Mouse (Mus musculus) right cerebral cortex, postnatal 4 days (tissue): ENCODE results near the gene Foxp1.

Source experiments
- DNase-seq: peaks from one replicate; pipeline ENCODE4 v3.0.0-alpha.2; 2022

Foxp1 gene

DNA sequence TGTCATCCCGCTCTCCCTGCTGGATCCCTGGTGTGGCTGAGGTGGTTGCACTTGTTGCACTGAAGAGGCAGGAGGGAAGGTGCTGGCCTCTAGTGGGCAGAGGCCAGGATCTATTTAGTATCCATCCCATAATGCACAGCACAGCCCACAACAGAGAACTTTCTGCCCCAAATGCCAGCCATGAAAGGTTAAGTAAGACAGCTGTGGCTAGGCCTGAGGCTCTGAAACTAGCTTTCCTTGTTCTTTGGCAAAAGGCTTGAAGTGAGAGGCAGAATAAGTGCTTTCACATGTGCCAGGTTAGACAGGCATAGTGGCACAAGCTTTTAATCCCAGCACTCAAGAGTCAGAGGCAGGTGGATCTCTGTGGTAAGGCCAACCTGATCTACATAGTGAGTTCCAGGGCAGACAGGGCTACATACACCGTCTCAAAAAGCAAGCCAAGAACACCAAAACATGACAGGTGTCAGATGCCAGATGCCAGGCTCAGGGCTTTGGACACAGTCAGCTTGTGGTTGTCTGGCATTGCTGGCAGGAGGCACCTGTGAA, 137.4 kb downstream of the Foxp1 start:
- no peak for DNase-seq

DNA sequence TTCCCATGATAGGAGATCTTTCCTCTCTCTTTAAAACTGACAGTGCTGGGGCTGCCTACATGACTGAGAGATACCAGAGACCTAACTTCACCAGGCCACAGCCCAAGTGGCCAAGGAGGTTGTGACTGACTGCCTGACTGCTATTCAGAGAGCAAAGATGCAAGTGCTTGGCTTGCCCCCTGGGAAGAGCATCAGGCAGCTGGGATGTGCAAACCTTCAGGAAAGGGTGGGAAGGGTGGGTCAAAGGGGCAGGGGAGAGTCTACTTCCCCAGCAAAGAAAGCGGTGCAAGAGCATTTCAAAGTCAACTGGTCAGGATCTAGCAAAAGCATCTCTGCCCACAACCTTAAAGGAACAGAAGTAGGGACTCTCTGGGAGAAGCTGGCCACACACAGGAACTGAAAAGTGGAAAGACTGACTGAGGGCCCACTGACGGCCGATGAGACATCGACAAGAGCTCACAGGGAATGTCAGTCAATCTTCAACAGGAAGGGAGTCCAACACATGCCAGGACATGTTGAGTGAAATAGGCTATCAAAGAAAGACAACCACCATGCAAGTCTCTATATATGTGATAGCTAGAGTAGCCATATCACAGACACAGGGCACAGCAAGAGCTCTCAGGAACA, 138.6 kb downstream of the Foxp1 start:
- DNase-seq: no peak

DNA sequence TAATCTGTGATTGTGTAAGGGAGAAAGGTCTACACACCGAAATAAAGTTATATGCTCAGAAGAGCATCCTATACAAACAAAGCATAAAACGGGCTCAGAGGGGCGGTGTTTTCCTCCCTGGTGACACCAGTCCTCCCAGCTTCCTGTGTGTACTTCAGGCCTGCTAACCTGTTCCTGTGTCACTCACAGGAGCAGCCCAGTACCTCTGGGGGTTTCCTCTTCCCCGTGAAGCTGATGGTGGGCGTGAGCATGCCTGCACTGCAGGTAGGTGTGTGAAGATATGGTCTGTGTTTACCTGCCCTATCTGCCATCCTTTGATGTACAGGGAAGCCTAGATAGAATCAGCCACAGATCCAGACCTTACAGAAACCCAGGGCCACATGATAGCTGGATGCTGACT, 142.4 kb downstream of the Foxp1 start:
- no peak for DNase-seq

DNA sequence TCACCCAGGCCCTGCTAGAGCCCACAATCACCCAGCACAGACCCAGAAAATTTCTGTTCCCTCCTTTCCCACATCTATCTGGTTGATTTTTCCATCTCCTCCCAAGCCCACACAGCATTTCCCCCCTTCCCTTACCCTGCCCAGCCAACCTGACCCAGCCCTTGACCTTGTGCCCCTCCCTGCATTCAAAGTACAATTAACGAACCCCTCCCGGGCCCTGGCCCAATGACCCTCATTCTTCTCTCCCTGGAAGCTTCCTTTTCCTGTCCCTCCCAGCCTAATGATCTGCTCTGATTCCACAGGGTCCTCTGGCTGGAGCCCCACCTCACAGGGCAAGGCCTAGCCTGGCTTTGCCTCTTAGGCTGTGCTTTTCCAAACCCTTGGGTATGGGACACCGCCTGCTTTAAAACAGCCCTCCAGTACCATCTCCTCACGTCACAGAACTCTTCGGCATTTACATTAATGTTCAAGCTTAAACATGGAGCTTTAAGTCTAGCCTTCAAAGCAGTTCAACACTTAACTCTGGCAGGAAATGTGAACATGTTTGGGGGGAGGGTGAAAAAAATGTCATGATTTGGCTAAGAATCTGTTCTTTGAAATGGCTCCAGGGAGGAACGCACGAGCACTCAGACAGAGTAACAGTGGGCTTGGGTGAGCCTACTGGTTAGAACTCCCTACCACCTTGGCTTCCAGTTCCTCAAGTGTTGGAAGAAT, 143.4 kb downstream of the Foxp1 start:
- no peak for DNase-seq

DNA sequence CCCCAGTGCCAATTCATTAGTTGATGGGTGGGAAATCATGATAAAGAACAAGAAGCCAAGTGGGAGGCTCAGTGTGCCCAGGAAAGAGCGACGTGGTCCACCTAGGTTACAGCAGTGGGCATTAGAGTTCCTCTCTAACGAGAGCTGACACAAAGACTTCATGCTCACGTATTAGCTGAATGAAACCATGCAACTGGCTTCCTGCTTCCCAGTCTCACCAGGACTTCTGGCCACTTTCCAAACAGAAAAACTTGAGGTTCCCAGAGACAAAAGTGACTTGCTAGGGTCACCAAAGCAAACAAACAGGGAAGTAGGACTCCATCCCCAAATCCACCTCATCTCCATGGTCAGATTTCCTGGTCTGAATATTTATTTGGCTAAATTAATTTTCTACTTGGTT, 144.8 kb downstream of the Foxp1 start:
- no peak for DNase-seq

DNA sequence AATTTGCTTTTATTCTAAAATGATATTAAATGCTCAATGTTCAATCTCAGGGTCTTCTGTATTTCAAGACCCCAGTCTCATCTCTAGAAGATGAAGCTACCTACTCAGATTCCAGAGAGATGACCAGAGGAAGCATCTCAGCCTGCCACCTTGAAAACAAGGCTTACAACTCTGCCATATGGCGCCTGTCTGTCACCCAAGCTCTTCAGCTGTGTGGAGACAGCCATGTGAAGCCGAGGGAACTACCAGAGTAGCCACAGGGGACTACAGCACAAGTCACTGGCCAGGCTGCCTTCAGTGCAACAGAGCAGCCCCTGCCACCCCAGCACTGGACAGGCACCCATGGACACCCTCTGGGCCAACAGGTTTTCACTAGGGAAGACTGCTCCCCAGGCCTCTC, 145.4 kb downstream of the Foxp1 start:
- no peak for DNase-seq

DNA sequence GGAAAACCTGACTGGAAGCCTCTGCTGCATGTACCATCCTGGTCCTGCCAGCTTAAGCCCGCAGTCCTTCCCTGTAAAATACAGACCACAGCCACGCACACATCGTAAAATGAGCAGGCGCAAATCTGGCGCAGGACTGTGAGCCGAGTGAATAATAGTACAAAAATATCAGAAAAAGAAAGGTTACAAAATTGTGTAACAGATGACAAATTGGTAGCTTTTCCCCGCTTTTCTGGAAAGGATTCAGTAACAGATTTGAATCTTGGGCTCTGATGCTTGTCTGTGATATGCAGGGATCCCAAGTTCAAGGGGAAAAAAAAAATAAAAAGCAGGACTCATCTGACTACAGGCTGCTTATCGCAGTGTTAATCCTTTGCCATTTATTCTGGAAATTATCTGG, 145.8 kb downstream of the Foxp1 start:
- DNase-seq: no peak

DNA sequence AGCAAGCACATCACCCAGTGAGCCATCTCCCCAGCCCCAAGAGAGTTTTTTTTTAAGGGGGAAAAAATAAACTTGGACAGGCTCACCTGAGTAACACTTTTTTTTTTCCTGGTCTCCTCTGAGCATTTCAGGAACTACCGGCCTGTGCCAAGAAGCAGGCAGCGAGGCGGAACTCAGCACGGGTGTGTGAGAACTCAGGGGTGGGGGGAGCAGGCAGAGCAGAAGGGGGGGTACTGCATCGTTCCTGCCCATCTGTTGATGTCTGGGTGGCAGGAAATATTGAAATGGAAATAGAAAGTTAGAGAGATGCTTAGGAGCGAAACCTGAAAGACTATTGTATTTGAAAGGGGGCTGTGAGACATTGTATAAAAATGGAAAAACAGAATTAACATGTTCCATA, 146.7 kb downstream of the Foxp1 start:
- no peak for DNase-seq

DNA sequence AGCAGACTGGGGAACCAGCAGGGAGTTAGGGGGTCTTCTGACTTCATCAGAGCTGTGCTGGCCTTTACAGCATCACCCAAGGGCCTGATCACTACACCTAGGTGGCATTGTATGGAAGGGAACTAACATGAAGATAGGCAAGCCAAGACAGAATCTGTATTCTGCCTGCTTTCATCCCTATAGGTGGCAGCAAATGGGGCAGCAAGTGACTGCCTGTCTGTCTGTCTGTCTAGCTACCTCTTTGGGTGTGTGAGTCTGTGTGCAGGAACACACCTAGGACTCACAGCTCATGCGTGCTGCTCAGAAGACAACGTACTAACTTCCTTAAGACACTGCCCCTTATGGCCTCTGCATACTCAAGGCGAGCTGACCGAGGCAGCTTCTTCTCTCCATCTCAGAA, 147.1 kb downstream of the Foxp1 start:
- no peak for DNase-seq

DNA sequence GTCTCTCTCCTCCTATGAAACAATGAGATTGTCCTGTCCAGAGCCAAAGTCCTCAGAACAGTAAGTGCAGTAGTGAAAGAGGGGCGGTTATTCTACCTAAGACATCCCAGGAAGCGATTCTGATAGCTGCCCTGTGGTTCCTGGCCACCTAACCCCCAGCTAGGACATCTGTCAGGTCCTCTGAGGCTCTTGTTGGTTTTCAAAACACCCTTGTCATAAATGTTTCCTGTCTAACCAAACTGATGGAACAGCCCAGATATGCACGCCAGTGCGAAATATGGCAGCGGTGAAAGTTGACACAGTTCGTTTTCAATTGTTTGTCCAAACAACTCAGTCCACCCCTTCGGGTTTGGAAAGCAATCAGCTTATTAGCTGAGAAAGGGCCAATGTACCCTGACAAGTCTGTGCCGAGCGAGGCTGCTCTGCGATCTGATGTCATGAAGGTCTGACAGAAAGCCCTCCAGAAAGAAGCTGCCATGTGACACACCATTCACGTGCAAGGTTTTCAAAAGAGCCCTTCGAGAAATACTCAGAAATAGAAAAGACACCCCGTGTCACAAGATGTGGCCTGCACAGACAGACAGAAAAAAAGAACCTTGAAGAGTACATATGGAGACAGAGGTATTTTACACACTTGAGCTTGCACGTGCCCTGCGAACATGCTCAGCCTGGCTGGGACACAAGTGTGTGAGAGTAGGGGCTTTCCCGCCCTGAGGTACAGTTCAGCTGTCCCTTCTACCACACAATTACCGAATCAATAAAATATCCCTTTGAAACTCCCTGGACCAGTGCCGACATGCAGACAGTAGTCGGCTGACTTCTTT, 147.9 kb downstream of the Foxp1 start:
- peak; percentile 27 for DNase-seq

DNA sequence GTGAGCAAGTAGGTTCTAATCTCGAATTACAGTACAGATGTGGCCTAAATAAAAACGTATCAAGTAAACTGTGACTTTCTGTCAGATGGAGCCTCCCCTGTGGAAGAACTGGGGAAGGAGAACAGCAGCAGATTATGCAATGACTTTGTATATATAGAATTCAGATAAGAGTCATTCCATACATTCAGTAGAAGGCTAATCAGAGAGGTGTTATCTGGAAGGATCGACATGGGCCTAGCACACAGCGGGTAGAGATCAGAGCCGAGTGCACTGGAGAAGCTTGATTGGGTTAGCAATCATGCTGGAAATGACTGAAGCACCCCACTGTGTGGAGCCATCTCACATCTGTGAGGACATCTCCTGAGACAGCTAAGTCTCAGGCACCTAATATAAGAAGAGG, 150.1 kb downstream of the Foxp1 start:
- DNase-seq: no peak

DNA sequence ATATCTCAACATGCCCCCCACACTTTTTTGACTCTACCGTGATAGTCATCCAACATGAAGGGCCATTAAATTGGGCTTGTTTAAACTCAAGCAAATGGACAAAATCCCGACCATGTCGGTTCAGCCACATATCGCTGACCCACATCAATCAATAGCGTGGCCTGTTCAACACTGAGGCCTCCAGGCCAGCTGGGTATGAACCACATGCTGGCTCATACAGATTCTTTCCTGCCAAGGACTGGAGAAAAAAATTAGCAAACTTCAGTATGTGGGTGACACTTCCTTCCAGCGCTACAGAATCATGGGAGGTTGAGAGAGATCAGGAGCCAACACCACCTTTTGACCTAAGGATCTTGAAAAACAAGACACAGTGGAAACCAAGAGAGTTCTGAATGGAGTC, 150.5 kb downstream of the Foxp1 start:
- no peak for DNase-seq

DNA sequence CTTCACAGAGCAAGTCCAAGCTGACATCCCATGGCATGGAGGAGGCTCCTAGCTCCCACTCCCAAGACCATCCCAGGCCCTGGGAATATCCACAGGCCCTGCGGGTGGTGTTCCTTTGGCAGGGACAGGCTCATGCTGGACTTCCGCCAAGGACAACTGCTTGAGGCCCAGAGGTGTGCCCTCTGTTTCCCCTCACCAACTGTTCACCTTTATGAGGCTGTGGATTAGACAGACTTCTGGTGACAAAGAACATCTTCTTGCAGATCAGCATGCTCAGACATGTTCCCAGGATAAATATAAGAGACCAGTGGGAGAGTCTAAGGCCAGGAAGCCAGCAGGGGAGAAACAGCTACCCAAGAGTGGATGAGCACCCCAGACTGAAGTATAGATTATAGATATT, 152.6 kb downstream of the Foxp1 start:
- no peak for DNase-seq

DNA sequence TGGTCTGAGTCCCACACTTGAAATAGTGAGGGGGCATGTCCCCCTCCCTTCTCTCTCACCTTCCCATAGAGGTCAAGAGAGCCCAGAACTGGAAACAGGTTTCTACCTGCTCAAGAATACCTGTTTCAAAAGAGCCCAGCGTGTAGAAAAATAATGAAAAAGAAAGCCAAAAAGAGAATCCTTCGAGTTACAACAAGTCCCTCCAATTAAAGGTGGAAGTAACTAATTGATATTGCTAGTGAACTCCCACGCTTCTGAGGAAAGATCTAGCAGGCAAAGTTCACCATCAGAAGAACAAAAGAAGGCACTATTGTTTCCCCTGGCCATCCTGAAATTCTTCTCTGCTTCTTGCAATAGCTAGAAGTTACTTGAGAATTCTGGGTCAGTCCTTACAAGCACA, 153.4 kb downstream of the Foxp1 start:
- DNase-seq: no peak

DNA sequence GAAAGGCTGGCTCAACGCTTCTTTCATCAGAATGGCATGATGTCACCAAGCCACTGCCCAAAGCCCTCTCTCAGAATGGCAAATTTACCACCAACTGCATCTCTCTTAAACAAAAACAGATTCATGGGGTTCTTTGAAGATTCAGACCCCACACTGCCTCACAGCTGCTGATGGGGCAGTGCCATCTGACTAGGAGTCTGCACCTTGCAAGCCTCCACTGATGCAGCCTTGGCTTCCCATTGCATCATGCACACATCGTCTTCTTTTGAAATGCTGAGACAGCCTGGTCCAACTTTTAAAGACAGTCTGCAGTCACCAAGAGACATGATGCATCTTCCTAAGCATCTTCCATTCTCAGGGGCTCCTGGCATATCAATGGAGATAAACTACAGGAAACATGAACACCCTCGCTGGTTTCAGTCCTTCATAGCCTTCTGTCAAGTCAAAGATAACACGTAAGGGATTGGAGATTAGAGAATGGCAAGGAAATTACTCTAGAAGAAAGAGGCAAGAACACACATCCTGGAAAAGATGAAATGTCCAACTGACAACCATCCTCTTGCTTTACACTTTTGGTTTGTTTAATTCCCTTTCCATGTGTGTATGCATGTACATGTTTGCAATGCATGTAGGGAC, 154.3 kb downstream of the Foxp1 start:
- no peak for DNase-seq

DNA sequence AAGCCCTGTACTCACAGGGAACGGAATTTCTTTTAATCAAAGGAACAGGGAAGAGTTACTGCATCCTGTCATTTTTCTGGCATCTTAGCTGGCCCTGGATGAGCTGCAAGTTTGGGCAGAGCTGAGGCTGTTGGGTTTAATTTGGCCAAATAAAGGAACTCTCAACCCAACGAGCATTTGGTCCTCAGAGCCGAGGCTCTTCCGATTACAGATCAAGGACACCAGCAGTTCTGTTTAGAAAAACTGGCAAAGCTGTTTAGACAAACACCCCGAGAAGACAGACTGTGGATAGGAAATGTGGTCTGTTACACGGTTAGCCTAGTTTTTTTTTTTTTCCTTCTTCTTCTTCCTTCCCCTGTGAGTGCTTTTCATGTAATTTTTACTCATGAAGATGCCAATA, 158.0 kb downstream of the Foxp1 start:
- no peak for DNase-seq

DNA sequence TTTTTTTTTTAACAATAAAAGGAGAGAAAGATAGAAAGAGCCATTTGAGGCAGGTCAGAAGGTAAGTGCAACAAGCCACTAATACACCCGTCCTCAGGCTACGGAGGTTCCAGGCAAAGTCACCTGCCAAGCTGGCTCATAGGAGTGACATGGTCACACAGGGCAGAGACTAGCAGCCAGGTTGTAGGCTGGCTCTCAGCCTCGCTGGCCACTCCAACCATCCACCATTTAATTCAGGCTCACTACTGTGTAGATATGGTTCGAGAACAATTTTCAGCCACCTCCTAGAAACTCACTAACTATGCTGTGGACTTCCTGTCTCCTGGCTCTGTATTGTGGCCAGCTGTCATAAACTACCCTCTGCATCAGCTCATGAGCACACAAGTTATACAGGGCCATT, 161.9 kb downstream of the Foxp1 start:
- DNase-seq: no peak

DNA sequence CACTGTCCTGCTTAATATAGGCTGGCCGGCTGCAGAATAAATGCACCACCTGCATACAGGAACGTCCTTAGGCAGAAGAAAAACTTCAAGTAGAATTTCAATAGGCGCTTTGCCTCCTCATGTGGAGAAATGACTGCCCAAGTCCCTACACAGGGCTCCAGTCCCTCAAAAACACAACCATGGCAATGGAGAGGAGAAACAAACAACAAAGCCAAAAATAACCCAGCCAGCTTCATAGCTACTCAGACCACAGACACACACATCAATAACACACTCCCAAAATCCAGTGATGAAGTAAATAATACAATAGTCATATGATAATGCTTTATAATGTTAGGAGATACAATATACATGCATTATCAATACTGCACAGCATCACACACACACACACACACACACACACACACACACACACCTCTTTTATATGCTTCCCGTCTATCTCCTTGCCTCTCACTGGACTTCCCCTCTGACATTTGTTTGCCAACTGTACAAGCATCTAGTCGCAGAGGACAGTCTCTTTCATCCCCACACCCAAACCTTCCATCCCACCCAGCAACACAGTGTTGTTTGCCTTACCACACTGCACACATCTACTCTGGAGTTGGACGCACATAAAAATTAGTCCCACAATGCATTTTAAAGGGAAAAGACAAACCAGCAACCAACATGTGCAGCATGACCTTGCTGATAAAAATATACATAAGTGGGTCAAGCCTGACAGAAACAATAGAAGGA, 162.6 kb downstream of the Foxp1 start:
- DNase-seq: no peak

DNA sequence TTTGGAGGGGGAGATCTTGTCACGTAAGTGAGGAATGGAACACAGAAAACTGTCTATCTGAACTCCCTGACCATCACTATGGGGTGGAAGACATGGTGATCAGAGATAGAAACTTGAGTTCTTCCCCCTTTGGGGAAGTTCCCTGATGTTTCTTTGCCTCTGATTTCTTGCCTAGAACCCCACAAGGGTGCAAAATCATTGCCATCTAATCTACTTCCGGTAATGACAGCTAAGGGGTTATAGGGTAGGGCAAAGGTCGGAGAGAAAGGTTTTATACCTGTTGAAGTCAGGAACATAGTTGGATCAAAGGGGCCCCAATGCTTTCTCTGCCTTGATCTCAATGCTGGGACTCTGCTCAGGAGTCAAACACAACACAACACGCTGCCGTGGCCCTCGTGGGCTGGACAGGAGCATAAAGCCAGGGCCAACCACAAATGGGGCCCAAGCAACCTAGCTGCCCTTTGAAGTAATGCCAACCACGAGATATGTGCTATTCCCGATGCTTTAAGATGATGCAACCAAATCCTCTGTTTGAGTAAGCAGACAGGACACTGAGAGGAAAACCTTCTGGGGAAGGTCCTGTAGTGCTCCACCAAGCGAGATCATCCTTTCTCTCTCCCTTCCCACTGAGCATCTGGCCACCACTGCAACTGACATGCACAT, 163.4 kb downstream of the Foxp1 start:
- DNase-seq: no peak

DNA sequence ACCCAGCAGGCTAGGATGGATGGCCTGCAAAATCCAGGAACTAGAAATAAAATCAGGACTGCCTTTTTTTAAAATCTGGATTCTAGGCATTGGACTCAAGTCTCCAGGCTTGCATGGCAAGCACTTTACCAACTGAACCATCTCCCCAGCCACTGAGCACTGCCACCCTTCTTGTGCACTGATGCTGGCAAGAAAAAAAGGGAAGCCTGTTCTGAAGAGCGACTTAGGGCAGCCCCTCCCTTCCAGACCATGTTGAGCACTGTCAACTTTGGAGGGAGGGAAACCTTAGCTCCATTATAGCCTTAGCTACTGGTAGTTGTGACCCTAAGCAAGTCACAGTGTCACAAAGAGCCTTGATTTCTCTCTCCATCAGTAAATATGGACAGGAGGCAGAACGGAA, 164.6 kb downstream of the Foxp1 start:
- DNase-seq: no peak

DNA sequence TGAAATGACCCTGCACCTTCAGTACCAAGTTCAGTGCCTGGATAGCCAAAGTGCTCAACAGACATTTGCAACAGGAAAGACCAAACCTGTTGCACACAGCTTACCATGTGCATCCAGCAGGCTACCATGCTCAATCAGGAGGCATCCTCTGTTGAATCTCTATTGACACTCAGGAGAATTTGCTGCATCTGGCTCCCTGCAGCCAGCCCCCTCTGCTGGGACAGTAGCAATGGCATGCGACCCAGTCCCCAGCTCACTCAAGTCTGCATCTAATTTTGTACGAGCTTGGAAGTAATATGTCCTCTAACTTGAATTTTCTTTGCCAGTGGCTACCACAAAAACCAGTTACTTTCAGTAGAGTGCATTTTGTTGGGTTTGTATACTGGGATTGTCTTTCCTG, 168.2 kb downstream of the Foxp1 start:
- DNase-seq: no peak

DNA sequence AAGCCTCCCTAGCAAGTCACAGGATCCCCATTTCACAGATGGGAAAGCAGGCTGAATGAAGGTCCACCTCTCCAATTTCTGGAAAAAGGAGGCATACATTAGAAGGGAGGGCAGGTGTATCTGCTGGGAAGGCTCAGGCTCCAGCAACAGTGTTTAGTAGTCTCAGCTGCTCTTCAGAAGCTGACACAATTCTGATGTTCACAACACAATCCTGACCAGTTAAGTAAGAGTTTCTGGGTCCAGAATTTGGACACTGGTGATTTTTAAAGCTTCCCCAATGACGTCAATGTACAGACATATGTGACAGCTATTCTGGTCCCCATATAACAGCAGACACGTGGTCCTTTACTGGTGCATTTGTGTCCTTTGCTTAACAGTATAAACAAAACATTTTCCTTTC, 169.1 kb downstream of the Foxp1 start:
- DNase-seq: no peak
